Mouse (Mus musculus) cerebellum, adult 9-11 months (tissue): Measurements from ENCODE around the gene Gzmm.

Experiments used
- DNase-seq: peaks from one replicate; pipeline ENCODE4 v3.0.0; 2022

Gene Gzmm

GRCm38 (mm10) chr10:79732500-79732899 is 43.7 kb downstream of the Gzmm start:
- no peak for DNase-seq

GRCm38 (mm10) chr10:79733847-79734246 is 45.0 kb downstream of the Gzmm start:
- no peak for DNase-seq

- no peak for DNase-seq
Observed at GRCm38 (mm10) chr10:79735361-79735760, 46.5 kb downstream of the Gzmm start.

GRCm38 (mm10) chr10:79736706-79737105 is 47.9 kb downstream of the Gzmm start:
- DNase-seq: no peak

- DNase-seq: no peak
Observed at GRCm38 (mm10) chr10:79738259-79738658, 49.4 kb downstream of the Gzmm start.

GRCm38 (mm10) chr10:79739234-79739633 is 50.4 kb downstream of the Gzmm start:
- DNase-seq: no peak

GRCm38 (mm10) chr10:79740863-79741262 is 52.0 kb downstream of the Gzmm start:
- DNase-seq: no peak

- DNase-seq: peak; percentile 68
Observed at GRCm38 (mm10) chr10:79743161-79743560, 54.3 kb downstream of the Gzmm start.

- DNase-seq: peak; percentile 80
Observed at GRCm38 (mm10) chr10:79743650-79744365, 55.0 kb downstream of the Gzmm start.
